Mouse (Mus musculus) midbrain, embryonic 12.5 days (tissue): ENCODE measurements around the gene Fam234b. TPM values are rescaled to one million over a fixed set of nuclear protein-coding genes. Genes with fewer than 3 reads are reported as not detected.

Experiments used
- ATAC-seq: fragments of 200-750 bp; cut with Nextera tagmentation; 2 replicates; pipeline ENCODE4 v1.8.0; 2017; ENCODE audit warnings: low read depth, moderate TSS enrichment, moderate library complexity; ENCODE audit not compliant: low FRiP score
- H3K27ac ChIP-seq: fragments of 300-500 bp; sonication (generic); replicated peaks from 2 replicates; pipeline ENCODE4 v1.5.1; 2016; ENCODE audit warnings: mild to moderate bottlenecking
- H3K27me3 ChIP-seq: fragments of 300-500 bp; sonication (generic); 2 replicates; pipeline ENCODE4 v1.6.1; 2016; ENCODE audit warnings: mild to moderate bottlenecking
- H3K36me3 ChIP-seq: fragments of 300-500 bp; sonication (generic); 2 replicates; pipeline ENCODE4 v1.6.1; 2016
- H3K4me1 ChIP-seq: fragments of 300-500 bp; sonication (generic); 2 replicates; pipeline ENCODE4 v1.6.1; 2016
- H3K4me2 ChIP-seq: fragments of 300-500 bp; sonication (generic); replicated peaks from 2 replicates; pipeline ENCODE4 v1.6.1; 2016; ENCODE audit warnings: mild to moderate bottlenecking, moderate library complexity
- H3K4me3 ChIP-seq: fragments of 300-500 bp; sonication (generic); 2 replicates; pipeline ENCODE4 v1.5.1; 2016; ENCODE audit warnings: mild to moderate bottlenecking
- H3K9ac ChIP-seq: fragments of 300-500 bp; sonication (generic); replicated peaks from 2 replicates; pipeline ENCODE4 v1.6.1; 2016; ENCODE audit warnings: mild to moderate bottlenecking, moderate library complexity
- H3K9me3 ChIP-seq: fragments of 300-500 bp; sonication (generic); 2 replicates; pipeline ENCODE4 v1.6.1; 2016; ENCODE audit warnings: mild to moderate bottlenecking
- WGBS: fragments of 180-500 bp; shearing (Covaris S2); methylation state at CpG from one replicate; pipeline ENCODE4 v1.1.7; 2016; 5-methylcytosine and 5-hydroxymethylcytosine counted together
- polyA plus RNA-seq: library from polyadenylated mRNA; unstranded; fragments of >200 nt; fragmentation: Nextera tagmentation; extraction: Ambion mirVana; gene quantifications from 2 replicates; pipeline ENCODE4 v1.2.1, GENCODE M21; 2016

Gene Fam234b
- polyA plus RNA-seq, 1 experiment from 2014 or later = 39.0 TPM

DNA sequence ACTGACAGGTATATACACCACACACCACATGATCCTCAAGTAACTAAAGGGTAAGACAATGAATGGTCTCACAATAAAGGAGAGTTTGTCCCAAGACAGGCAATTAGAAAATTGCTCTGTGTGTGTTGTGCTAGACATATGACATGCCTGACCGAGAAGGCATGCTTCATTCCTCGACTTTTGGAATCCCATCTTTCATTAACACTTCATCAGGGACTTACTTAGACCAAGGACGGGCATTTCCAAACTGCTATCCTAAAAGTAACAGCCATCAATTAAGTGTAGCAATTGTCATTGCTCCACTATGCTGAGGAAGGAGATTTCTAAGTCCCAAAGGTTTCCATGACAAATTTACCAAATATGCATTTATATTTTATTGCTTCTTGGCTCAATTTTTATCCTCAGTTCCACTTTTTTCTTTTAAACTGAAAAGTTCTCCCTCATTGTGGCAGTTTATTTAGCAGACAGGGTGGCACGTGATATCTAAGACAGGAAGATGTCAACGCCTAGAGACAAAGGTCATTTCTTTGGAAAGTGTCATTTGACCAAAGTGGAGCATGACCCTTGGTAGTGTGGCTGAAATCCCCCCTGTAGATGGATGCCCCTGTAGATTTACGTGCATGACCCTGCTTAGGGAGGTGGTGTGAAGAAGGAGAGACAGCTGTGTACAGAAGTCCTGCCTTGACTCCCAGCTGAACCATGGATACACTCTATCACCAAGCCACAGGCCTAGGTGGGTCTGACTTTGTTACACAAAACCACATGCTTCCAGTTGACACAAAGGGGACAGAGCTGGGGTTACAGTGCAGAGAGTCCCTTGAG lies 78.9 kb downstream of the Fam234b start:
- Histone ChIP-seq H3K4me1 (no peaks in the 10 kb centered on the region), H3K9me3 (no peaks in the 10 kb centered on the region), H3K9ac (no peak overlapping the region), H3K4me3 (no peak overlapping the region), H3K4me2 (no peak overlapping the region), H3K36me3 (no peaks in the 10 kb centered on the region), H3K27me3 (no peaks in the 10 kb centered on the region), H3K27ac (no peak overlapping the region)
- whole genome bisulfite sequencing = 84% methylated on average over 6 of the region's 6 CpGs
- ATAC-seq = no peak

DNA sequence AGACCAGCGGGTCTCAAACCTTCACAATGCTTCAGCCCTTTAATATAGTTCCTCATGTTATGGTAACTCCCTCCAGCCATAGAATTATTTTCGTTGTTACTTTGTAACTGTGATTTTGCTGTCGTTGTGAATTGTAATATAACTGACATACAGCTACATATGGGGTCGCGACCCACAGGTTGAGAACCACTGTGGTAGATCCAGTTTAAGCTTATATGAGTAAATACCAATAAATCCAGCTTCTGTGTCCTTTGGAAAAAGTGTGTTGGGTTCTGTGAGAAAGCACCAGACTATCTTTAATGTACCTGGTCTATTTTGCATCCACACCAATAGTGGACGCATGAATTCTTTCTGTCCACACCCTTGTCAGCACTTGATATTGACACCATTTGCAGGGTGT lies 80.5 kb downstream of the Fam234b start:
- H3K4me1 ChIP-seq = no peaks in the 10 kb centered on the region
- no peak for ATAC-seq
- WGBS = 91% methylated on average over 6 of the region's 6 CpGs
- no peaks in the 10 kb centered on the region for H3K9me3 ChIP-seq
- H3K27ac ChIP-seq = no peak overlapping the region
- no peak overlapping the region for H3K4me3 ChIP-seq
- H3K9ac ChIP-seq = no peak overlapping the region
- no peaks in the 10 kb centered on the region for H3K36me3 ChIP-seq
- H3K27me3 ChIP-seq = no peaks in the 10 kb centered on the region
- H3K4me2 ChIP-seq = no peak overlapping the region

DNA sequence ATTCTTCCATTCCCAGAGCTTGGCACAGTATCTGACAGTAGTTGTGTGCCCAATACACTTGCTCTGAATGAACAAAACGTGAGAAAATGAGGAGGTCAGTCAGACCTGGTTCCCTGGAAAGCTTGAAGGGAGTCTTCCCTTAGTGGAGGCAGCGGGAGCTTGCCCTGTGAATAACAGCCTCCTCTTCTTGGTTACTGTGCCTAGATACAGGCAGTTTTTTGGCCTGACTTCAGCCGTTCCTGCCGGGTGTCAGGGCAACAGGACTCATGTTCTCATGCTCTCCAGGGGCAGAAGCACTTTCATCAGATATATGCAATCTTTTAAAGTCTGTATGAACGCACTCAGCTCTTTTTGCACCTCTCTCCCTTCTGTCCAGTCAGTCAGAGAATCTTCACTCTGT lies 81.5 kb downstream of the Fam234b start:
- 74% methylated on average over 5 of the region's 5 CpGs for WGBS

DNA sequence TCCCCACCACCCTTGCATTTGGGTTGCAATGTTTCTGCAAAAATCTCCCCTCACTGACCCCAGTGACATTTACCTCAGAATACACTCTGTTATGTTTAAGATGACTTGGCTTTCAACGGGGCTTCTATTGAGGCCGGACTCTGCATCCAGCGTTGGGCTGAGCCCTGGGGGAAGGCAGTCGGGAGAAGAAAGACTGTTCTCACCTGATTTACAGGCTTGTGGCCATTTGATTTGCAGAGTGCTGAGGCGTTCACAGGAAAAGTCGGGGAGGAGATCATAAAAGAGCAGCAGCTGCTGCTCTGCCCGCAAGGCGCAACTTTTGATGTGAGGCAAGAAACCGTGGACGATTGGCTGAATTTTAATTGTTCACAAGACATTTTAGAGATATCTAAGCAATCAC lies 82.1 kb downstream of the Fam234b start:
- Histone ChIP-seq H3K4me1 (no peaks in the 10 kb centered on the region), H3K9me3 (no peaks in the 10 kb centered on the region), H3K4me2 (no peak overlapping the region), H3K27me3 (no peaks in the 10 kb centered on the region), H3K4me3 (no peak overlapping the region), H3K36me3 (no peaks in the 10 kb centered on the region), H3K9ac (no peak overlapping the region), H3K27ac (no peak overlapping the region)
- 62% methylated on average over 10 of the region's 10 CpGs for WGBS
- no peak for ATAC-seq

More for the DNA sequence above, 81.5 kb downstream of the Fam234b start:
- Histone ChIP-seq H3K9ac (no peak overlapping the region), H3K4me2 (no peak overlapping the region), H3K27me3 (no peaks in the 10 kb centered on the region), H3K4me1 (no peaks in the 10 kb centered on the region), H3K4me3 (no peak overlapping the region), H3K27ac (no peak overlapping the region), H3K9me3 (no peaks in the 10 kb centered on the region), H3K36me3 (no peaks in the 10 kb centered on the region)
- no peak for ATAC-seq

GRCm38 (mm10) chr6:135292391-135292790 lies 94.6 kb downstream of the Fam234b start:
- no peak overlapping the region for H3K9ac ChIP-seq
- ATAC-seq = no peak
- H3K27me3 ChIP-seq = no peaks in the 10 kb centered on the region

GRCm38 (mm10) chr6:135294150-135294549 lies 96.4 kb downstream of the Fam234b start:
- no peak overlapping the region for H3K4me3 ChIP-seq
- no peaks in the 10 kb centered on the region for H3K9me3 ChIP-seq
- H3K36me3 ChIP-seq = no peaks in the 10 kb centered on the region
- H3K4me2 ChIP-seq = no peak overlapping the region
- WGBS = 88% methylated on average over 6 of the region's 6 CpGs
- no peak for ATAC-seq
- no peaks in the 10 kb centered on the region for H3K4me1 ChIP-seq
- H3K9ac ChIP-seq = no peak overlapping the region
- no peaks in the 10 kb centered on the region for H3K27me3 ChIP-seq
- H3K27ac ChIP-seq = no peak overlapping the region

More at GRCm38 (mm10) chr6:135292391-135292790, 94.6 kb downstream of the Fam234b start:
- Histone ChIP-seq H3K4me3 (no peak overlapping the region), H3K9me3 (no peaks in the 10 kb centered on the region), H3K4me2 (no peak overlapping the region), H3K36me3 (no peaks in the 10 kb centered on the region), H3K4me1 (no peaks in the 10 kb centered on the region), H3K27ac (no peak overlapping the region)
- WGBS = 74% methylated on average over 4 of the region's 4 CpGs

Other genes with a start within 250 kb of the Fam234b start
- 3.6 and 3.9 TPM in 2 replicates for gene Apold1, start 216.3 kb upstream of the Fam234b start, polyA plus RNA-seq
- gene Ddx47, start 186.4 kb upstream of the Fam234b start, polyA plus RNA-seq = 86.1 and 90.3 TPM in 2 replicates
- 1.8 and 1.9 TPM in 2 replicates for gene Gprc5a, start 132.3 kb upstream of the Fam234b start, polyA plus RNA-seq
- gene Gprc5d, start 79.7 kb upstream of the Fam234b start, polyA plus RNA-seq = 0.18 TPM in 1 of 2 replicates, not detected in the other
- 2.3 and 4.0 TPM in 2 replicates for gene Hebp1, start within 50 bp of the Fam234b start, polyA plus RNA-seq
- gene Gsg1, start 56.4 kb downstream of the Fam234b start, polyA plus RNA-seq = 0.24 and 0.45 TPM in 2 replicates
- not detected in 2 replicates for gene Pbp2, start 112.4 kb downstream of the Fam234b start, polyA plus RNA-seq
- gene Emp1, start 164.6 kb downstream of the Fam234b start, polyA plus RNA-seq = 11.6 and 16.8 TPM in 2 replicates